Comparison of ENCODE assay signal across 31 mouse cellular contexts in genomic region chr15:9283165-9283564, GRCm38 (mm10). TPM values are rescaled to one million over a fixed set of nuclear protein-coding genes. Genes with fewer than 3 reads are reported as not detected.
"Had no signal": no experiment of that assay in that cellular context is flagged by ENCODE, and none has a peak within 500 bp of the region (broad histone marks: within the 10 kb centered on the region; RNA-seq: fewer than 3 reads in every experiment).

No protein-coding gene starts in this region.

- H3K27ac ChIP-seq: kidney, postnatal 0 days; layer of hippocampus, adult 2 months; limb, embryonic 10.5 days; limb, embryonic 13.5 days; liver, embryonic 12.5 days; liver, embryonic 15.5 days; lung, embryonic 15.5 days; neural tube, embryonic 12.5 days; neural tube, embryonic 15.5 days; stomach, embryonic 15.5 days had no signal

- H3K4me2 ChIP-seq: limb, embryonic 13.5 days; liver, embryonic 12.5 days; liver, embryonic 15.5 days; lung, embryonic 15.5 days; midbrain, embryonic 11.5 days; neural tube, embryonic 12.5 days; neural tube, embryonic 15.5 days; stomach, embryonic 15.5 days had no signal

- H3K9me3 ChIP-seq: limb, embryonic 10.5 days; limb, embryonic 13.5 days; liver, embryonic 12.5 days; liver, embryonic 15.5 days; lung, embryonic 15.5 days; neural tube, embryonic 12.5 days; neural tube, embryonic 15.5 days; stomach, embryonic 15.5 days had no signal

- H3K9ac ChIP-seq: limb, embryonic 13.5 days; liver, embryonic 12.5 days; liver, embryonic 15.5 days; lung, embryonic 15.5 days; neural tube, embryonic 12.5 days; neural tube, embryonic 15.5 days; stomach, embryonic 15.5 days had no signal

- H3K4me1 ChIP-seq: limb, embryonic 10.5 days; limb, embryonic 13.5 days; liver, embryonic 12.5 days; liver, embryonic 15.5 days; lung, embryonic 15.5 days; megakaryocyte, embryonic 14.5 days; neural tube, embryonic 12.5 days; neural tube, embryonic 15.5 days; stomach, embryonic 15.5 days had no signal

- ATAC-seq: inflammation-experienced regulatory T-cells, adult 6 months; intestine, embryonic 16.5 days; liver, embryonic 12.5 days had no signal

- DNase-seq: layer of hippocampus, adult 9-11 months; liver; lung, adult 18-20 months; lung, postnatal 10 days; lung, postnatal 36 days; midbrain, embryonic 14.5 days; right cerebral cortex, adult 18-20 months; right cerebral cortex, postnatal 14 days; right cerebral cortex, postnatal 4 days; thymus, adult 18-20 months; thymus, postnatal 36 days had no signal

- H3K4me3 ChIP-seq: layer of hippocampus, adult 2 months; limb, embryonic 10.5 days; limb, embryonic 13.5 days; liver, embryonic 12.5 days; liver, embryonic 15.5 days; lung, embryonic 15.5 days; megakaryocyte, embryonic 14.5 days; neural tube, embryonic 12.5 days; neural tube, embryonic 15.5 days; stomach, embryonic 15.5 days had no signal

- H3K27me3 ChIP-seq: limb, embryonic 13.5 days; liver, embryonic 12.5 days; liver, embryonic 15.5 days; lung, embryonic 15.5 days; megakaryocyte, embryonic 14.5 days; neural tube, embryonic 12.5 days; neural tube, embryonic 15.5 days; stomach, embryonic 15.5 days had no signal

- H3K36me3 ChIP-seq: limb, embryonic 10.5 days; limb, embryonic 13.5 days; liver, embryonic 12.5 days; liver, embryonic 15.5 days; lung, embryonic 15.5 days; neural tube, embryonic 12.5 days; neural tube, embryonic 15.5 days; stomach, embryonic 15.5 days had no signal

RNA-seq across cellular contexts. Expression of gene Ugt3a1, which starts 6.5 kb away (rescaled TPM):
- total RNA-seq: layer of hippocampus, adult 2 months; layer of hippocampus, postnatal 25 days; left cerebral cortex, adult 18-20 months; left cerebral cortex, postnatal 25 days; midbrain, postnatal 0 days had no signal
- polyA plus RNA-seq: inflammation-experienced regulatory T-cells, adult 6 months; intestine, embryonic 16.5 days; large intestine, adult 2 months; limb, embryonic 10.5 days; limb, embryonic 13.5 days; lung, embryonic 15.5 days; midbrain, embryonic 14.5 days; midbrain, postnatal 0 days; neural tube, embryonic 12.5 days; neural tube, embryonic 15.5 days; urinary bladder, adult 2 months had no signal

RNA-seq across cellular contexts. Expression of gene Ugt3a2, which starts 52.2 kb away (rescaled TPM):
- total RNA-seq: layer of hippocampus, adult 2 months; layer of hippocampus, postnatal 25 days; left cerebral cortex, adult 18-20 months; left cerebral cortex, postnatal 25 days; midbrain, postnatal 0 days had no signal
- polyA plus RNA-seq: limb, embryonic 10.5 days; limb, embryonic 13.5 days; lung, embryonic 15.5 days; midbrain, embryonic 11.5 days; midbrain, embryonic 14.5 days; midbrain, postnatal 0 days; neural tube, embryonic 12.5 days; neural tube, embryonic 15.5 days; stomach, embryonic 15.5 days; urinary bladder, adult 2 months had no signal
